Mouse (Mus musculus) limb, embryonic 14.5 days (tissue): Measurements from ENCODE around the gene Rhof. TPM values are rescaled to one million over a fixed set of nuclear protein-coding genes. Genes with fewer than 3 reads are reported as not detected.

Source experiments
- ATAC-seq: fragments of 200-750 bp; cut with Nextera tagmentation; 2 replicates; pipeline ENCODE4 v1.8.0; 2017; ENCODE audit warnings: low read depth, moderate number of reproducible peaks, moderate TSS enrichment; ENCODE audit not compliant: low FRiP score
- DNase-seq: peaks from one replicate; pipeline ENCODE4 v3.0.0-alpha.2; 2015; ENCODE audit warnings: low spot score
- H3K27ac ChIP-seq: fragments of 300-500 bp; sonication (generic); replicated peaks from 2 replicates; pipeline ENCODE4 v1.5.1; 2014; ENCODE audit warnings: low read depth, mild to moderate bottlenecking, low read length, moderate library complexity, mixed read lengths
- H3K27me3 ChIP-seq: fragments of 300-500 bp; sonication (generic); 2 replicates; pipeline ENCODE4 v1.6.1; 2014; ENCODE audit warnings: low read length, mixed read lengths; ENCODE audit not compliant: control insufficient read depth, insufficient read depth
- H3K36me3 ChIP-seq: fragments of 300-500 bp; sonication (generic); 2 replicates; pipeline ENCODE4 v1.6.1; 2014; ENCODE audit warnings: mild to moderate bottlenecking, low read length, moderate library complexity, mixed read lengths; ENCODE audit not compliant: control insufficient read depth, insufficient read depth
- H3K4me1 ChIP-seq: fragments of 300-500 bp; sonication (generic); 2 replicates; pipeline ENCODE4 v1.6.1; 2014; ENCODE audit warnings: antibody characterized with exemption, low read length, mixed read lengths; ENCODE audit not compliant: control insufficient read depth, insufficient read depth
- H3K4me2 ChIP-seq: fragments of 300-500 bp; sonication (generic); replicated peaks from 2 replicates; pipeline ENCODE4 v1.6.1; 2014; ENCODE audit warnings: low read depth, mild to moderate bottlenecking, low read length, moderate library complexity; ENCODE audit not compliant: severe bottlenecking
- H3K4me3 ChIP-seq: fragments of 300-500 bp; sonication (generic); replicated peaks from 2 replicates; pipeline ENCODE4 v1.5.1; 2014; ENCODE audit warnings: low read length
- H3K9ac ChIP-seq: fragments of 300-500 bp; sonication (generic); 2 replicates; pipeline ENCODE4 v1.6.1; 2014; ENCODE audit warnings: mild to moderate bottlenecking, low read depth, low read length, moderate library complexity; ENCODE audit not compliant: severe bottlenecking
- H3K9me3 ChIP-seq: fragments of 300-500 bp; sonication (generic); 2 replicates; pipeline ENCODE4 v1.6.1; 2016; ENCODE audit warnings: low read length; ENCODE audit not compliant: control insufficient read depth
- POLR2A ChIP-seq: fragments of 200-500 bp; IDR thresholded peaks from 2 replicates; pipeline ENCODE4 v1.8.0; 2012; ENCODE audit warnings: inconsistent platforms, mild to moderate bottlenecking, moderate library complexity, borderline replicate concordance; ENCODE audit not compliant: insufficient read depth, insufficient read length; ENCODE audit errors: extremely low read depth
- WGBS: fragments of 180-500 bp; shearing (Covaris S2); extraction: QIAGEN DNeasy Blood & Tissue Kit; methylation state at CpG from one replicate; pipeline ENCODE4 v1.1.7; 2014; 5-methylcytosine and 5-hydroxymethylcytosine counted together
- polyA plus RNA-seq, 2 experiments: library from polyadenylated mRNA; depleted of rRNA in 1 of 2; stranded (reverse) in 1 of 2; unstranded in 1 of 2; fragments of >200 nt; fragmentation: Nextera tagmentation in 1 of 2; extraction: Ambion mirVana in 1 of 2; gene quantifications; 2 replicates each; pipeline versions ENCODE4 v1.2.1 to v1.2.3; 2012 to 2014

The Rhof gene
- polyA plus RNA-seq, 2 experiments = 3.9 to 5.8 TPM

DNA sequence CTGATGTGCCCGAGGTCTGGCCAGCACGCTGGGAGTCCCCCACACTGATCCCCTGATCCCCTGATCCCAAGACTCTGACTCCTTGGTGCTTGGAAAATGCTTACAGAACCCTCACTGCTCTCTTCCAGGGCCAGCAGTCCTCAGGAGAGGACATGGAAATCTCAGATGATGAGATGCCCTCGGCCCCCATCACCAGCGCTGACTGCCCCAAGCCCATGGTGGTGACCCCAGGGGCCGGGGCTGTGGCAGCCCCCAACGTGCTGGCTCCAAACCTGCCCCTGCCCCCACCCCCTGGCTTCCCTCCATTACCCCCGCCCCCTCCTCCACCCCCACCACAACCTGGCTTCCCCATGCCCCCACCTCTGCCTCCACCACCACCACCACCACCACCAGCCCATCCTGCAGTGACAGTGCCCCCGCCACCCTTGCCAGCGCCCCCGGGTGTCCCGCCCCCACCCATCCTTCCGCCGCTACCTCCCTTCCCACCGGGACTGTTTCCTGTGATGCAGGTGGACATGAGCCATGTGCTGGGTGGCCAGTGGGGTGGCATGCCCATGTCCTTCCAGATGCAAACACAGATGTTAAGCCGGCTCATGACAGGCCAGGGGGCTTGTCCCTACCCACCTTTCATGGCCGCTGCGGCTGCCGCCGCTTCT is 19.3 kb upstream of the Rhof start:
- Histone ChIP-seq H3K9me3 (no peaks in the 10 kb centered on the region), H3K36me3 (peaks cover 87% of the 10 kb centered on the region), H3K27me3 (no peaks in the 10 kb centered on the region), H3K27ac (no peak overlapping the region), H3K9ac (no peak overlapping the region), H3K4me3 (no peak overlapping the region), H3K4me1 (peaks cover 24% of the 10 kb centered on the region), H3K4me2 (no peak overlapping the region)
- no peak for ATAC-seq
- WGBS = 92% methylated on average over 18 of the region's 19 CpGs
- no peak for DNase-seq
- no peak for TF ChIP-seq POLR2A

DNA sequence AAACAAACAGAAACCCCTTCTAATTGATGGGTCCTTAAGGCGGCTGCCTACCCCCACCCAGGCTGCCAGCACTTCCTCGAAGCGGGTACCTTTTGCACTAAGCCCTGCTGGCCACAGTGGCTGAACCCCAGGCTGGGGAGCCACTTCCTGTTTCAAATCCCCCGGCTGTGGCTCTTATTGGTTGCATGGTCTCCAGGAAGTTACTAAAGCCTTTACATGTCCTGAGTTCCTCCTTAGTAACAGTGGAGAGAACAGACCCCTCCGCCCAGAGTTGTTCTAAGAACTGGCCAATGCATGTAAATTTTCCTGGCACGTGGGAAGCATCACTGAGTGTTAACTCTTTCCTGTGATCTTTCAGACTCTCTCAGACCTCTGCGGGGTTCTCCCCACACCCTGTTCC is 18.6 kb upstream of the Rhof start:
- no peak for TF ChIP-seq POLR2A
- peak overlapping the region; percentile 35; the same call in 1 of the 2 replicates for H3K4me3 ChIP-seq
- ATAC-seq (peak; percentile 20; the same call in 1 of the 2 replicates), DNase-seq (peak; percentile 68)
- peaks cover 24% of the 10 kb centered on the region for H3K4me1 ChIP-seq
- WGBS = 30% methylated on average over 7 of the region's 7 CpGs
- no peaks in the 10 kb centered on the region for H3K9me3 ChIP-seq
- no peaks in the 10 kb centered on the region for H3K27me3 ChIP-seq
- H3K9ac ChIP-seq = peak overlapping the region; percentile 38; the same call in 1 of the 2 replicates
- peaks cover 85% of the 10 kb centered on the region for H3K36me3 ChIP-seq
- no peak overlapping the region for H3K27ac ChIP-seq
- peak overlapping the region; percentile 50 for H3K4me2 ChIP-seq

DNA sequence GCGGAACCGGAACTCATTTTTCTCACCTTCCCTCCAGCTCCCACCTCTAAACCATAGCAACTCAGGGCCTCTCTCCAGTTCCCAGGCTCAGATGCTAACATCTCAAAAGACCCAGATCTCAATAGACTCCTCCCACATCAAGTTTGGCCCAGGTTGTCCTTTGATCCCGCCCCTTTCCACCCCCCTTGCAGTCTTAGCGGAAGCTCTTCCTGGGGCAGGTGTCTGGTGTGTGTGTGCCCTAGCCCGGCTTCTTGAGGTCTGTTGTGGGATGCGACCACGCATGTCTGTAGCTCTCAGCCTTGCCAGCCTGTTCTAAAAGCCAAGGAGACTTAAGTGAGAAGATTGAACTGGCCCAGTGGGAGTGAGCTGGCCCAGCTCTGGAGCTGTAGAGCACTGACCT is 18.1 kb upstream of the Rhof start:
- Histone ChIP-seq H3K9ac (peak overlapping the region; percentile 38; the same call in 1 of the 2 replicates), H3K4me3 (peak overlapping the region; percentile 35), H3K4me1 (peaks cover 27% of the 10 kb centered on the region), H3K9me3 (no peaks in the 10 kb centered on the region), H3K4me2 (peak overlapping the region; percentile 50), H3K27ac (no peak overlapping the region), H3K36me3 (peaks cover 86% of the 10 kb centered on the region), H3K27me3 (no peaks in the 10 kb centered on the region)
- no peak for TF ChIP-seq POLR2A
- DNase-seq = no peak
- WGBS = 30% methylated on average over 7 of the region's 7 CpGs
- no peak for ATAC-seq

DNA sequence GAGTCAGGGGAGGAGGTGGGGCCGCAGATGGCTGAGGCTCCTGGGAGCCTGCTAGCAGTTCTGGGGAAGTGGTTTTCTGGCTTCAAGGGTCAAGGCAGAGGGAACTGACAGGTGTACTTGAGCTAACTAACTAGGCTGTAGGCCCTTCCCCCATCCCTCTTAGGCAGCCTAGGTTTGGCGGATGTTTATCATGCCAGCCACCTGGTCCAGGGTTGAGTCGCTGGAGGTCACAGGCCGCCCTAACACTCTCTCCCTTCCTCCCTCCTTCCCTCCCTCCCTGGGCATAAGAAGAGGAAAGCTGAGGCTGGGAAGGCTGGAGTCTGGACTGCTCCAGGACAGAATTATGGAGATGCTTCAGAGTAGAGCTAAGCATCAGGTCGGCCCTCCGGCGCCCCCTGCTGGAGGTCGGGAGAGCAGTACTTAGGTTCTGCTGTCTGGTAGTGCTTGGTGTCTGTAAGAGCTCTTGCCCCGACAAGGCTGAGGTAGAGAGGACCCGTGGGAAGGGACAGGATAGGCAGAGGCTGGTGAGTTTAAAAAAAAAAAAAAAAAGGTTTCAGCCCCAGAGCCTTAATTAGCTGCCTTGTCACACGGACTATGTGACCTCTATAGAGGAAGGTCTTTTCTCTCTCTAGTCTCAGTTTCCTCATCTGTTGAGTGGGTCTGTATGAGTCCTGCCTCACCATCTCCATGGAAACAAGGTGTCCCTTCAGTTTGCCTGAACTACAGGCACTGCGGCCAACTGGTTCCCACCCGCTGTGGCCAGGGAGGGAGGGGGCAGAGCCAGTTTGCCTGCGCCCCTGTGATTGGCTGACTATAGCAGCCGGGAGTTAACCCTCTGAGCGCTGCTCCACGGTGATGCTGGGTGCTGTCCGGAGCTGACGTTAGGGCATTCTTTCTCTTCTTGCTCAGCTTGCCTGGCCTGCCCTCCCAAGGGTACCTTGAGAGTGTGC is 17.2 kb upstream of the Rhof start:
- no peaks in the 10 kb centered on the region for H3K27me3 ChIP-seq
- TF ChIP-seq POLR2A = no peak
- peaks cover 86% of the 10 kb centered on the region for H3K36me3 ChIP-seq
- 8% methylated on average over 19 of the region's 19 CpGs for WGBS
- H3K27ac ChIP-seq = no peak overlapping the region
- no peaks in the 10 kb centered on the region for H3K9me3 ChIP-seq
- H3K4me3 ChIP-seq = peak overlapping the region; percentile 35
- DNase-seq (peak; percentile 92), ATAC-seq (peak; percentile 84)
- H3K4me2 ChIP-seq = peak overlapping the region; percentile 50
- peak overlapping the region; percentile 38 for H3K9ac ChIP-seq
- H3K4me1 ChIP-seq = peaks cover 36% of the 10 kb centered on the region

DNA sequence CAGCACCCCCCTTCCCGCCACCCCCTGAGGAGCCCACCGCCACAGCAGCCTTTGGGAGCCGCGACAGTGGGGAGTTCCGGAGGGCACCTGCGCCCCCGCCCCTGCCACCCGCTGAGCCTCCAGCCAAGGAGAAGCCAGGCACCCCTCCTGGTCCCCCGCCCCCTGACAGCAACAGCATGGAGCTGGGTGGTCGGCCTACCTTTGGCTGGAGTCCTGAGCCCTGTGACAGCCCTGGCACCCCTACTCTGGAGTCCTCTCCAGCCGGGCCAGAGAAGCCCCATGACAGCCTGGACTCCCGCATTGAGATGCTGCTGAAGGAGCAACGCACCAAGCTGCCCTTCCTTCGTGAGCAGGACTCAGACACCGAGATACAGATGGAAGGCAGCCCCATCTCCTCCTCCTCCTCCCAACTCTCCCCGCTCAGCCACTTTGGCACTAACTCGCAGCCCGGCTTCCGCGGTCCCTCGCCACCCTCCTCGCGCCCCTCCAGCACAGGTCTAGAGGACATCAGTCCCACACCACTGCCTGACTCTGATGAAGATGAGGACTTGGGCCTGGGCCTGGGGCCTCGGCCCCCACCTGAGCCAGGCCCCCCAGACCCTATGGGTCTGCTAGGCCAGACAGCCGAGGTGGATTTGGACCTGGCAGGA is 15.7 kb upstream of the Rhof start:
- Histone ChIP-seq H3K4me2 (no peak overlapping the region), H3K27ac (no peak overlapping the region), H3K9me3 (no peaks in the 10 kb centered on the region), H3K4me1 (peaks cover 45% of the 10 kb centered on the region), H3K36me3 (peaks cover 71% of the 10 kb centered on the region), H3K27me3 (no peaks in the 10 kb centered on the region), H3K9ac (no peak overlapping the region), H3K4me3 (no peak overlapping the region)
- TF ChIP-seq POLR2A = no peak
- no peak for ATAC-seq
- WGBS = 85% methylated on average over 25 of the region's 25 CpGs
- no peak for DNase-seq
